Mouse (Mus musculus) testis, postnatal 10 days (tissue): ENCODE results near the gene Zfp683.

Source experiments
- DNase-seq: peaks from one replicate; pipeline ENCODE4 v3.0.0; 2021; ENCODE audit warnings: low spot score

The Zfp683 gene

GRCm38 (mm10) chr4:134052560-134052959, 1.1 kb upstream of the Zfp683 start:
- DNase-seq, result peak; percentile 66

- DNase-seq, result no peak
These were observed 4.6 kb downstream of the Zfp683 start for GRCm38 (mm10) chr4:134058166-134058715.

GRCm38 (mm10) chr4:134058908-134059307, 5.3 kb downstream of the Zfp683 start:
- no peak for DNase-seq

- DNase-seq, result no peak
These were observed 6.7 kb downstream of the Zfp683 start, which contains the start of gene Crybg2 for GRCm38 (mm10) chr4:134060135-134060865. Gene Crybg2 (plus strand): TSS chr4:134060815.

GRCm38 (mm10) chr4:134061166-134061830, 7.7 kb downstream of the Zfp683 start:
- DNase-seq, result no peak

- no peak for DNase-seq
These were observed 8.4 kb downstream of the Zfp683 start for GRCm38 (mm10) chr4:134061944-134062446.

GRCm38 (mm10) chr4:134062561-134062960, 8.9 kb downstream of the Zfp683 start:
- no peak for DNase-seq

GRCm38 (mm10) chr4:134065431-134066004, 11.9 kb downstream of the Zfp683 start:
- no peak for DNase-seq

- no peak for DNase-seq
These were observed 13.7 kb downstream of the Zfp683 start for GRCm38 (mm10) chr4:134067383-134067782.

GRCm38 (mm10) chr4:134067833-134068544, 14.4 kb downstream of the Zfp683 start:
- no peak for DNase-seq

GRCm38 (mm10) chr4:134068793-134069580, 15.3 kb downstream of the Zfp683 start:
- no peak for DNase-seq

GRCm38 (mm10) chr4:134078694-134079093, 25.1 kb downstream of the Zfp683 start:
- peak; percentile 74 for DNase-seq

GRCm38 (mm10) chr4:134080674-134081073, 27.0 kb downstream of the Zfp683 start:
- no peak for DNase-seq

- peak; percentile 79 for DNase-seq
These were observed 28.2 kb downstream of the Zfp683 start for GRCm38 (mm10) chr4:134081730-134082386.

GRCm38 (mm10) chr4:134082460-134082859, 28.8 kb downstream of the Zfp683 start:
- no peak for DNase-seq

- DNase-seq, result no peak
These were observed 31.4 kb downstream of the Zfp683 start for GRCm38 (mm10) chr4:134084999-134085398.

GRCm38 (mm10) chr4:134087412-134087811, 33.8 kb downstream of the Zfp683 start:
- no peak for DNase-seq

- no peak for DNase-seq
These were observed 35.4 kb downstream of the Zfp683 start for GRCm38 (mm10) chr4:134089029-134089428.

- no peak for DNase-seq
These were observed 37.0 kb downstream of the Zfp683 start for GRCm38 (mm10) chr4:134090521-134091224.

- no peak for DNase-seq
These were observed 37.5 kb downstream of the Zfp683 start for GRCm38 (mm10) chr4:134091225-134091529.
